Mouse (Mus musculus) urinary bladder, postnatal 14 days (tissue): ENCODE results near the gene Pym1.

Experiments used
- DNase-seq: peaks from one replicate; pipeline ENCODE4 v3.0.0; 2021; ENCODE audit warnings: low spot score

Pym1 gene

DNA sequence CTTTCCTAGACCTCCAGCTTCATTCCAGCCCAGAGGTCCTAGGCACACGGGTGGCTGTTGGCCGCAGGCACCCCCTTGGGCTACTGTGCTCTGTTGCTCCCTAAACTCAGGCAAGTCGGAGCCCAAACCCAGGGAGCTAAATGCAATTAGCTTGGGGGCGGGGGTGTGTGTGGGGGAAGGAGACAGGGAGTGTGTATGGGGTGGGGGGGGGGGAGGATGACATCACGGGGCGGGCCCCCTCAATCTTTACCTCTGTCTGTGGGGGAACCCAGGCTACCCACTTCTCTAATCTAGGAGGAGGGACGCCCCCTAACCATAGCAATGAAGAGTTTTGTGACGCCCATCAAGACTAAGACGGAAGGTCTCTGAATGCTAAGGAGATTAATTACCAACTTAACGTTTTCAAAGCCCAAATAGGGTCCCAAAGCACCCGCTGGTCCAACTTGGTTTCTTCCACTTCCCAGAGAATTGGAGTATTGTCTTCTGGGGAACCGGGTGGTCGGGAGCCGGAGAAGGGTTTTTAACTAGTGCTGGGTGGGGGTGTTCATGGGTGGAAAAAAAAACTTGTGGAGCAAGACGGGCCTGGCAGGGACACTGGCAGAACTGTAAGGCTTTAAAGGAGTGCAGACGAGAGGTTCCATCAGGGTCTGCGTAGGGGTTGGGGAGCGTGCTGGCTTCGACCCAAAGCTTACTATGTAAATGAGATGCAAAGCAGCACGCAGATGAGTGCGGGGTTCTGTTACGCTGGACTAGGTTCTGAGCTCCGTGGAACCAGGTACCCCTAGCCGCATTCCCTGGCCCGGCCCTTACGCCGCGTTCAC lies 56.8 kb downstream of the Pym1 start, which contains the start of gene Tmem198b:
Gene Tmem198b (minus strand): TSS at position 100 of the 821 bp plus-strand sequence.
- DNase-seq, result peak; percentile 46

- peak; percentile 97 for DNase-seq
Measured at GRCm38 (mm10) chr10:128805092-128806000, 57.7 kb downstream of the Pym1 start.

GRCm38 (mm10) chr10:128806086-128806485 lies 58.4 kb downstream of the Pym1 start:
- no peak for DNase-seq

DNA sequence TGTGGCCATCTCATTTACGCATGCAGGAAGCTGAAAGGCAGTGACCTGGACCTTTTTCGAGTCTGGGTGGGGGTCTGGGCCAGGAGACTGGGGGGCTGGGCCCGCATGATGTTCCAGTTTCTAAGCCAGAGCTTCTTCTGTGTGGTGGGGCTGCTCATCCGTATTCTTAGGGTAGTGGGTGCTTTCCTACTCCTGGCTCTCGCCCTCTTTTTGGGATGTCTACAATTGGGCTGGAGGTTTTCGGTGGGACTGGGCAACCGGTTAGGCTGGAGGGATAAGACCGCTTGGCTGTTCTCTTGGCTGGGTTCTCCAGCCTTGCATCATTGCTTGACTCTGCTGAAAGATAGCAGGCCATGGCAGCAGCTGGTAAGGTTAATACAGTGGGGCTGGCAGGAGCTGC lies 59.3 kb downstream of the Pym1 start:
- no peak for DNase-seq
